Mouse (Mus musculus): ENCODE measurements around the gene Dlg4. TPM values are rescaled to one million over a fixed set of nuclear protein-coding genes. Genes with fewer than 3 reads are reported as not detected.
A peak's percentile ranks its signal among the peaks of the same experiment; 100 is the strongest.

Gene Dlg4
- polyA plus RNA-seq, 1 experiment from 2014 or later: 0.53 TPM

DNA sequence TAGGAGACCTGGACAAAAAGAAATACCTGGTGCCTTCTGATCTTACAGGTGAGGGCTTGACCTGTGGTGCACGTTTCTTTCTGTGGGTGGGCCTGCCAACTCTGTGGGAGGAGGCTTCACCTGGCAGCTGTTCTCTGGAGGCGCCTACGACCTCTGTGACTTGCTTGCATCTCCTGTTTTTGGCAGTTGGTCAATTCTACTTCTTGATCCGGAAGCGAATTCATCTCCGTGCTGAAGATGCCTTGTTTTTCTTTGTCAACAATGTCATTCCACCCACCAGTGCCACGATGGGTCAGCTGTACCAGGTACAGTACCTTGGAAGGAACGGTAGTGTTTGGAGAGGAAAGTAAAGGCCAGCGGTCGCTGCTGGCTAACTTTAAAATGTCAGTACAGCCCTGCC is 24.3 kb upstream of the Dlg4 start:
- peak overlapping the region; percentile 12 for H3K27ac ChIP-seq (ENCODE audit: low read length)
- peaks cover 28% of the 10 kb centered on the region for H3K36me3 ChIP-seq (ENCODE audit: control insufficient read depth, insufficient read depth)
- peak overlapping the region; percentile 79 for H3K4me3 ChIP-seq (ENCODE audit: low read depth, low read length)
- ATAC-seq (ENCODE audit: low read depth): no peak
- H3K9me3 ChIP-seq (replicated peaks; ENCODE audit: control insufficient read depth, low read length): no peaks in the 10 kb centered on the region
- no peaks in the 10 kb centered on the region for H3K27me3 ChIP-seq (ENCODE audit: control insufficient read depth, insufficient read depth, low read depth, low read length)
- peak overlapping the region; percentile 97 for H3K4me2 ChIP-seq (ENCODE audit: low read depth, low read length)
- WGBS (ENCODE audit: insufficient replicate concordance): 72% methylated on average over 10 of the region's 10 CpGs
- peak overlapping the region; percentile 88 for H3K9ac ChIP-seq (ENCODE audit: low read depth, low read length)
- peaks cover 30% of the 10 kb centered on the region for H3K4me1 ChIP-seq (ENCODE audit: control insufficient read depth, low read depth, low read length)

DNA sequence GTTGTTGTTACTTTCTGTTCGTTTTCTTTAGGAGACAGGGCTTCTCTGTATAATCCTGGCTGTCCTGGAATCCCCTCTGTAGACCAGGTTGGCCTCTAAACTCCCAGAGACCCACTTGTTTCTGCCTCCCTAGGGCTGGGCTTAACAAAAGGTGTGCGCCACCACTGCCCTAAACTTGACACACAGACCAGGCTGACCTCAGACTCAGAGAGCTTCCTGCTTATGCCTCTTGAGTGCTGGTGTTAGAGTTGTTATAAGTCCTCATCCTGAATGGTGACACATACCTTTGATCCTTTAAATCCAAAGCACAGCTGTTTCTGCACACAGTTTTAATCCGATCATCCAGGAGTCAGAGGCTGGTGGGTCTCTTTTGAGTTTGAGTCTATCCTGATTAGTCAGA is 23.8 kb upstream of the Dlg4 start:
- Histone ChIP-seq H3K4me2 (ENCODE audit: low read depth, low read length) (peak overlapping the region; percentile 97), H3K9me3 (replicated peaks; ENCODE audit: control insufficient read depth, low read length) (no peaks in the 10 kb centered on the region), H3K27ac (ENCODE audit: low read length) (peak overlapping the region; percentile 12), H3K4me1 (ENCODE audit: control insufficient read depth, low read depth, low read length) (peaks cover 35% of the 10 kb centered on the region), H3K9ac (ENCODE audit: low read depth, low read length) (peak overlapping the region; percentile 88), H3K27me3 (ENCODE audit: control insufficient read depth, insufficient read depth, low read depth, low read length) (no peaks in the 10 kb centered on the region), H3K4me3 (ENCODE audit: low read depth, low read length) (peak overlapping the region; percentile 79), H3K36me3 (ENCODE audit: control insufficient read depth, insufficient read depth) (peaks cover 23% of the 10 kb centered on the region)
- WGBS (ENCODE audit: insufficient replicate concordance): 84% methylated on average over 3 of the region's 3 CpGs
- no peak for ATAC-seq (ENCODE audit: low read depth)

DNA sequence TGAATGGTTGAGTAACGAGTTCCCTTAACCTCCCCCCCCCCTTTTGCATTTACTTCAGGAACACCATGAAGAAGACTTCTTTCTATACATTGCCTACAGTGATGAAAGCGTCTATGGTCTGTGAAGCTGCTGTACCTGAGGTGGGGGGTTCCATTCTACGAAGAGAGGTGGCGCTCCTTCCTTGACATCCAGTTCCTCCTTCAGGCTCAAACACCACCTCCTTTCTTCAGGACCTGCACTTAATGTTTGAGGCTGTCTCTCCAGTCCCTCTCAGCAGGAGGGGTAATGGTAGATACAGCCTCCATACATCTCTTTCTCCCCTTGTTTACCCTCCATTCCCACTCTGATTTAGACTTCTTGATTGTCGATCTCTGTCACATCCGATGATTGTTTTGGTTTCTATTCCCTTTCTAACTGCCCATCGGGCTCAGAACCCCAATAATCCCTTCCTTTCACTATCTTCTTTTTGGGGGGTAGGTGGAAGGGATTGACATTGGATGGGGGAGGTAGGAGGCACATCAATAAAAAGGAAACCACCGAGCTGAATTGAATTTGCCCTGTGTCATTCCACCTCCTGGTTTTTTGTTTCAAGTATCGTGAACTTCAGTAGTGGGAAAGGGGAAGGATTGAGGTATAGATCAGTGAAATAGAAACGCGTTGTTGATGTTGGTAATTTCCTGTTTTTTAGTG is 22.2 kb upstream of the Dlg4 start:
- peaks cover 45% of the 10 kb centered on the region for H3K4me1 ChIP-seq (ENCODE audit: control insufficient read depth, low read depth, low read length)
- H3K27ac ChIP-seq (ENCODE audit: low read length): peak overlapping the region; percentile 5

DNA sequence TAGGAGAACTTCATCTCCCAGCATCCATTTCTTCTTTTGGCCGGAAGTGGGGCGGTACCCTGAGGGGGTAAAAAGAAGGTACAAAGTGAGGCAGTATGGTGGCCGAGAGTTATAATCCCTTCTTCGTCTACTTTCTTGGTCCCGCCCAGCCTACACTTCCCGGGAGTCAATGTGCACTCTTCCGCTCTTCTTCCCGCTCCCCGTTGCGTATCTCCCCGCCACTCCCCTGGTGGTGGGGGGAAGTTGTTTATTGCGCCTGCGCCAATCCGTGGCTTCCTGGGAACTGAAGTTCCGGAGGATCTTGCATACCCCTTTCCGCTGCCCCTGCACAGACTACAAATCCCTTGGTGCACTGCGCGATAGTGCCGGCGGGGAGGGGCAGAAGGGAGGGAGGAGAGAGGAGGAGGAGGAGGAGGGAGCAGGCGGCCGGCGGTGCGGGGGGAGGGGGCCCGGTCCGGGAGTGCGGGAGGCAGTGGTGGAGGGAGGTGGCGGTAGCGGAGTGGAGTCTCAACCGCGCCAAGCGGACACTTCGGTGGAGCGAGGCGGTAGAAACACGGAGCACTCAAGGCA is 21.3 kb upstream of the Dlg4 start, which contains the start of gene Phf23:
TSS of gene Phf23 (plus strand) at position 387 of the 570 bp plus-strand sequence.
- H3K27me3 ChIP-seq (ENCODE audit: control insufficient read depth, insufficient read depth, low read depth, low read length): no peaks in the 10 kb centered on the region
- H3K4me1 ChIP-seq (ENCODE audit: control insufficient read depth, low read depth, low read length): peaks cover 49% of the 10 kb centered on the region
- H3K4me3 ChIP-seq (ENCODE audit: low read depth, low read length): peak within 1 kb of the TSS; percentile 98
- WGBS (ENCODE audit: insufficient replicate concordance): under 1% methylated on average over 36 of the region's 36 CpGs
- peaks cover 33% of the 10 kb centered on the region for H3K36me3 ChIP-seq (ENCODE audit: control insufficient read depth, insufficient read depth)
- peak within 1 kb of the TSS; percentile 91 for H3K4me2 ChIP-seq (ENCODE audit: low read depth, low read length)
- ATAC-seq (ENCODE audit: low read depth): peak; percentile 77
- H3K9me3 ChIP-seq (replicated peaks; ENCODE audit: control insufficient read depth, low read length): no peaks in the 10 kb centered on the region
- H3K27ac ChIP-seq (ENCODE audit: low read length): peak within 1 kb of the TSS; percentile 98
- H3K9ac ChIP-seq (ENCODE audit: low read depth, low read length): peak within 1 kb of the TSS; percentile 100

More for the DNA sequence above, 22.2 kb upstream of the Dlg4 start:
- peak overlapping the region; percentile 91 for H3K4me2 ChIP-seq (ENCODE audit: low read depth, low read length)
- H3K4me3 ChIP-seq (ENCODE audit: low read depth, low read length): peak overlapping the region; percentile 98
- no peaks in the 10 kb centered on the region for H3K27me3 ChIP-seq (ENCODE audit: control insufficient read depth, insufficient read depth, low read depth, low read length)
- no peak for ATAC-seq (ENCODE audit: low read depth)
- no peak overlapping the region for H3K9ac ChIP-seq (ENCODE audit: low read depth, low read length)
- peaks cover 29% of the 10 kb centered on the region for H3K36me3 ChIP-seq (ENCODE audit: control insufficient read depth, insufficient read depth)
- WGBS (ENCODE audit: insufficient replicate concordance): 83% methylated on average over 11 of the region's 11 CpGs
- H3K9me3 ChIP-seq (replicated peaks; ENCODE audit: control insufficient read depth, low read length): no peaks in the 10 kb centered on the region

DNA sequence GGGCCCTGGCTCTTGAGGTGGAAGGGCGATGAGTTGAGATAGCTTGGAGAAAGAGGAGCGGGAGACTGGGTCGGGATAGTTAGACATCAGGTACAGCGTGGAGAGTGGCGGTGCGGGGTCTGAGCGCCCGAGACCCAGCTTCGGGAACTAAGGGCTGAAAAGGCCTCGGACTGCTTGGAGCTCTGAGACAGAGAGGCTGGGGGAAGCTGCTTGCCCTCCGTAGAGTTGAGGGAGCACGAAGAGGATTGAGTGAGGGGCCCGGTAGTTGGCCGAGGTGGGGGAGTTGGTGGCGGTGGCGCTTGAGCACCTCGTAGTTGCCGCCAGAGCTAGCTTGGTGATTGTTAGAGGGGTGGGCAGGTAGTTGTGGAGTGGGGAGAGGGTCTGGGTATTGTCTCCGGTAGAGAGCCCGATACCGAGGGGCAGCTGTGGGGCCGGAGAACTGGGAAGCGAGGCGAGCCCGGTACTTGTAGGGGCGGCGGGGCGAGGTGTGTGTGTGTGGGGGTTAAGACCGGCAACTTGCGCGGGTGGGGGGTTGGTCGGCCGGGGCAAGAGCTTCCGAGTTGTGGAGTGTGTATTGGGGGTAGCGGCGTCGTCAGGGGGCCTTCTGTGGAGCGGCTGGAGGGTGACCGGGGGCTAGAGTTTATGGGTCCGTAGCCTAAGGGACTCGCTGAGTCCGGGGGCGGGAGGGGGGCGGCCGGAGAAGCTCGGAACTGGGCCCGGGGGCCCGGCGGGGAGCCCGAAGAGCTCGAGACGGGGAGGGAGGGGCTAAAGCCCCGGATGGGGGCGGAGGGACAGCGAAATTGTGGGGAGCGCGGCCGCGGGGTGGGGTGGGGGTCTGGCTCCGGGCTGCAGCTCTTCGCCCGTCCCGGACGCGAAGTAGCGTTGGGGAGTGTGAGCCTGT is 20.3 kb upstream of the Dlg4 start:
- peak overlapping the region; percentile 91 for H3K4me2 ChIP-seq (ENCODE audit: low read depth, low read length)
- peaks cover 33% of the 10 kb centered on the region for H3K36me3 ChIP-seq (ENCODE audit: control insufficient read depth, insufficient read depth)
- no peaks in the 10 kb centered on the region for H3K9me3 ChIP-seq (replicated peaks; ENCODE audit: control insufficient read depth, low read length)
- H3K4me1 ChIP-seq (ENCODE audit: control insufficient read depth, low read depth, low read length): peaks cover 50% of the 10 kb centered on the region
- H3K27ac ChIP-seq (ENCODE audit: low read length): peak overlapping the region; percentile 98
- ATAC-seq (ENCODE audit: low read depth): peak; percentile 4
- H3K27me3 ChIP-seq (ENCODE audit: control insufficient read depth, insufficient read depth, low read depth, low read length): no peaks in the 10 kb centered on the region
- under 1% methylated on average over 59 of the region's 66 CpGs for WGBS (ENCODE audit: insufficient replicate concordance)
- H3K4me3 ChIP-seq (ENCODE audit: low read depth, low read length): peak overlapping the region; percentile 98
- peak overlapping the region; percentile 100 for H3K9ac ChIP-seq (ENCODE audit: low read depth, low read length)

DNA sequence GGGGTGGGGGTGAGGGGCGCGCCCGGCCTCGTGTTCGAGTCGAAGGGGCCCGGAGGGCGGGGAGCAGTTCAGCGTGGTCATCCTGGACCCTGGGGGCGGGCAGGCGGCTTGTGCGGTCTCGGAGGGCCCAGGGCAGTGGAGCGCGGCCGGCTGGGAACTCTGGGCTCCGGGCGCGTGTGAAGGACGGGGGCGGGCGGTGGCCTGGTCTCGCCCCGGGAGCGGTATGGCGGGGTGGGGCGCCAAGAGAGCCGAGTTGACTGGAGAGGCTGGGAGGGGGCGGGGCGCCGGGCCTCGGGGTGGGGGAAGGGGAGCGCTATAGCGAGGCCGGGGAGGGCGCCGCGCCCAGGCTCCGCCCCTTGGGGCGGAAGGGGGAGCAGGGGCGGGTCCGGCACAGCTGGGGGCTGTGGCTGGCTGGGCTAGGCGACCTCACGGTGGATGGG is 19.7 kb upstream of the Dlg4 start:
- peak overlapping the region; percentile 98 for H3K4me3 ChIP-seq (ENCODE audit: low read depth, low read length)
- H3K9ac ChIP-seq (ENCODE audit: low read depth, low read length): peak overlapping the region; percentile 100
- peaks cover 57% of the 10 kb centered on the region for H3K4me1 ChIP-seq (ENCODE audit: control insufficient read depth, low read depth, low read length)
- peaks cover 33% of the 10 kb centered on the region for H3K36me3 ChIP-seq (ENCODE audit: control insufficient read depth, insufficient read depth)
- H3K4me2 ChIP-seq (ENCODE audit: low read depth, low read length): peak overlapping the region; percentile 91
- under 1% methylated on average over 32 of the region's 44 CpGs for WGBS (ENCODE audit: insufficient replicate concordance)
- peak; percentile 72 for ATAC-seq (ENCODE audit: low read depth)
- no peaks in the 10 kb centered on the region for H3K9me3 ChIP-seq (replicated peaks; ENCODE audit: control insufficient read depth, low read length)
- H3K27ac ChIP-seq (ENCODE audit: low read length): peak overlapping the region; percentile 98
- H3K27me3 ChIP-seq (ENCODE audit: control insufficient read depth, insufficient read depth, low read depth, low read length): no peaks in the 10 kb centered on the region

DNA sequence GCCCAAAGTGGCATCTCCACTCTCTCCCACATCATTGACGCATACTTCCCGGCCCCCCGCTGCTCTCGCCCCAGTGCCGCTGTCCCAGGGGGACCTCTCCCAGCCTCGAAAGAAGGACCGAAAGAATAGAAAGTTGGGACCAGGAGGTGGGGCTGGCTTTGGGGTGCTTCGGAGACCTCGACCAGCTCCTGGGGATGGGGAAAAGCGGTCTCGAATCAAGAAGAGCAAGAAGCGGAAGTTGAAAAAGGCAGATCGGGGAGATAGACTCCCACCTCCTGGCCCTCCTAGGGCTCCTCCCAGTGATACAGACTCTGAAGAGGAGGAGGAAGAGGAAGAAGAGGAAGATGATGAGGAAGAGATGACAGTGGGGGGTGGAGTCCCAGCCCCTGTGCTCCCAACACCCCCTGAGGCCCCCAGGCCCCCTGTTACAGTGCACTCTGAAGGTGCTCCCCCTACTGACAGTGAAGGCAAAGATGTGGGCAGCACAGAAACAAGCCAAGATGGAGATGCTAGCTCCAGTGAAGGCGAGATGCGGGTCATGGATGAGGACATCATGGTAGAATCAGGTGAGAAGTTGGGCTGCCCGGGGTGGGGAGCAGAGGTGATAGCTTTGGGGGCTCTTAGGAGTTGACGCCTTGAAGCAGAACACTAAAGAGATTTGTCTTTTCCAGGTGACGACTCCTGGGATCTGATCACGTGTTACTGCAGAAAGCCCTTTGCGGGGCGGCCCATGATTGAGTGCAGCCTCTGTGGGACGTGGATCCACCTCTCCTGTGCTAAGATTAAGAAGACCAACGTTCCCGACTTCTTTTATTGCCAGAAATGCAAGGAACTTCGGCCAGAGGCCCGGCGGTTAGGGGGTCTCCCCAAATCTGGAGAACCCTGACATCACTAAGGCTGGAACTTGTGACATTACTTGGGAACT is 17.9 kb upstream of the Dlg4 start:
- peak overlapping the region; percentile 3; the same call in 1 of the 2 replicates for H3K27ac ChIP-seq (ENCODE audit: low read length)

DNA sequence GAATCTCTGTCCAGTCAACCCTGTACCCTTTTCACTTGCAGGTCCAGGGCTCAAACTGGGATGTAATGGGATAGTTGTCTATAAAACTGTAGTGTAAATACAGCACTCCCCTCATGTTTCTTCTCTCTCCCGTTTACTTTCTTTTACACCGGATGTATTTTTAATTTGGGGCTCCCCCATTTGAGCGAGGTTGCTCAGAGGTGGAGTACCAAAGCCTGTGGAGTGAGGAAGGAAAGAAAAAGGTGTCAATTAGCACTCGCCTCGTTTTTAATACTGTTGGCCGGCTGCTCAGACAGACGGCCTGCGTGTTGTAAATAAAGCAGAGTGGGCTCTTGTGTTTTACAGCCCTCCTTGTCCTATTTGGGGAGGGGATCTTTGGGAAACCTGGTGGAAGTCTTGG is 17.1 kb upstream of the Dlg4 start:
- peaks cover 42% of the 10 kb centered on the region for H3K4me1 ChIP-seq (ENCODE audit: control insufficient read depth, low read depth, low read length)
- no peak overlapping the region for H3K9ac ChIP-seq (ENCODE audit: low read depth, low read length)
- H3K27me3 ChIP-seq (ENCODE audit: control insufficient read depth, insufficient read depth, low read depth, low read length): no peaks in the 10 kb centered on the region
- no peak overlapping the region for H3K4me2 ChIP-seq (ENCODE audit: low read depth, low read length)
- peaks cover 21% of the 10 kb centered on the region for H3K36me3 ChIP-seq (ENCODE audit: control insufficient read depth, insufficient read depth)
- no peaks in the 10 kb centered on the region for H3K9me3 ChIP-seq (replicated peaks; ENCODE audit: control insufficient read depth, low read length)
- WGBS (ENCODE audit: insufficient replicate concordance): 85% methylated on average over 8 of the region's 8 CpGs
- ATAC-seq (ENCODE audit: low read depth): no peak
- H3K27ac ChIP-seq (ENCODE audit: low read length): peak overlapping the region; percentile 3; the same call in 1 of the 2 replicates
- no peak overlapping the region for H3K4me3 ChIP-seq (ENCODE audit: low read depth, low read length)

More for the DNA sequence above, 17.9 kb upstream of the Dlg4 start:
- H3K9me3 ChIP-seq (replicated peaks; ENCODE audit: control insufficient read depth, low read length): no peaks in the 10 kb centered on the region
- H3K4me1 ChIP-seq (ENCODE audit: control insufficient read depth, low read depth, low read length): peaks cover 48% of the 10 kb centered on the region
- H3K4me3 ChIP-seq (ENCODE audit: low read depth, low read length): no peak overlapping the region
- H3K9ac ChIP-seq (ENCODE audit: low read depth, low read length): no peak overlapping the region
- no peak overlapping the region for H3K4me2 ChIP-seq (ENCODE audit: low read depth, low read length)
- WGBS (ENCODE audit: insufficient replicate concordance): 78% methylated on average over 27 of the region's 27 CpGs
- no peak for ATAC-seq (ENCODE audit: low read depth)
- H3K27me3 ChIP-seq (ENCODE audit: control insufficient read depth, insufficient read depth, low read depth, low read length): no peaks in the 10 kb centered on the region
- H3K36me3 ChIP-seq (ENCODE audit: control insufficient read depth, insufficient read depth): peaks cover 29% of the 10 kb centered on the region

Measured in liver, embryonic 16.5 days (tissue).